Mouse (Mus musculus) MN1 (cell line): ENCODE measurements around the gene Igf1r.
A peak's percentile ranks its signal among the peaks of the same experiment; 100 is the strongest.

Source experiments
- DNase-seq: peaks from one replicate; pipeline ENCODE4 v3.0.0-alpha.2; 2016; ENCODE audit warnings: low spot score

Igf1r gene

GRCm38 (mm10) chr7:68227621-68228020 is 275.0 kb downstream of the Igf1r start:
- DNase-seq, result no peak

- no peak for DNase-seq
Measured at GRCm38 (mm10) chr7:68228491-68228890, 275.9 kb downstream of the Igf1r start.

GRCm38 (mm10) chr7:68230831-68231230 is 278.2 kb downstream of the Igf1r start:
- DNase-seq, result no peak

GRCm38 (mm10) chr7:68232521-68232920 is 279.9 kb downstream of the Igf1r start:
- no peak for DNase-seq

GRCm38 (mm10) chr7:68233619-68234223 is 281.1 kb downstream of the Igf1r start:
- DNase-seq, result no peak

- DNase-seq, result no peak
Measured at GRCm38 (mm10) chr7:68236817-68237216, 284.2 kb downstream of the Igf1r start.

- DNase-seq, result no peak
Measured at GRCm38 (mm10) chr7:68239220-68239827, 286.7 kb downstream of the Igf1r start.

GRCm38 (mm10) chr7:68241205-68241604 is 288.6 kb downstream of the Igf1r start:
- DNase-seq, result no peak

- DNase-seq, result no peak
Measured at GRCm38 (mm10) chr7:68245681-68246080, 293.1 kb downstream of the Igf1r start.

GRCm38 (mm10) chr7:68246249-68246648 is 293.6 kb downstream of the Igf1r start:
- DNase-seq, result no peak

GRCm38 (mm10) chr7:68250411-68250810 is 297.8 kb downstream of the Igf1r start:
- DNase-seq, result no peak

- no peak for DNase-seq
Measured at GRCm38 (mm10) chr7:68250902-68251301, 298.3 kb downstream of the Igf1r start.

GRCm38 (mm10) chr7:68257767-68258166 is 305.1 kb downstream of the Igf1r start:
- no peak for DNase-seq

GRCm38 (mm10) chr7:68258326-68259150 is 305.9 kb downstream of the Igf1r start:
- DNase-seq, result no peak

- peak; percentile 9 for DNase-seq
Measured at GRCm38 (mm10) chr7:68259523-68260081, 307.0 kb downstream of the Igf1r start.

- DNase-seq, result peak; percentile 7
Measured at GRCm38 (mm10) chr7:68262612-68263200, 310.1 kb downstream of the Igf1r start.

GRCm38 (mm10) chr7:68263346-68264027 is 310.9 kb downstream of the Igf1r start:
- no peak for DNase-seq

- peak; percentile 79 for DNase-seq
Measured at GRCm38 (mm10) chr7:68264028-68264453, 311.4 kb downstream of the Igf1r start, which contains the start of gene Pgpep1l. Gene Pgpep1l, minus strand, starts transcription at chr7:68264233.

- peak; percentile 36 for DNase-seq
Measured at GRCm38 (mm10) chr7:68264531-68264930, 311.9 kb downstream of the Igf1r start.

- no peak for DNase-seq
Measured at GRCm38 (mm10) chr7:68265391-68265790, 312.8 kb downstream of the Igf1r start.

GRCm38 (mm10) chr7:68266691-68267090 is 314.1 kb downstream of the Igf1r start:
- no peak for DNase-seq

GRCm38 (mm10) chr7:68270551-68270950 is 317.9 kb downstream of the Igf1r start:
- no peak for DNase-seq
